Mouse (Mus musculus) CD4-positive, CD25-positive, alpha-beta regulatory T cell (primary cell): ENCODE results near the gene Tubgcp2. TPM values are rescaled to one million over a fixed set of nuclear protein-coding genes. Genes with fewer than 3 reads are reported as not detected.

ENCODE experiments used
- polyA plus RNA-seq: library from polyadenylated mRNA; unstranded; fragments of 100-300 nt; shearing (Covaris generic); gene quantifications from one replicate; pipeline ENCODE4 v1.2.1, GENCODE M21; 2017

Tubgcp2 gene
- polyA plus RNA-seq, result 41.2 TPM

GRCm38 (mm10) chr7:140036281-140037170 is at the start of gene Tubgcp2, which contains the start of gene Zfp511:
TSS of gene Tubgcp2 (minus strand) at chr7:140036669.
TSS of gene Zfp511 (plus strand) at chr7:140036391.

GRCm38 (mm10) chr7:140082242-140082678 is 45.8 kb upstream of the Tubgcp2 start, which contains the start of gene Caly:
TSS of gene Caly (minus strand) at chr7:140082548.

DNA sequence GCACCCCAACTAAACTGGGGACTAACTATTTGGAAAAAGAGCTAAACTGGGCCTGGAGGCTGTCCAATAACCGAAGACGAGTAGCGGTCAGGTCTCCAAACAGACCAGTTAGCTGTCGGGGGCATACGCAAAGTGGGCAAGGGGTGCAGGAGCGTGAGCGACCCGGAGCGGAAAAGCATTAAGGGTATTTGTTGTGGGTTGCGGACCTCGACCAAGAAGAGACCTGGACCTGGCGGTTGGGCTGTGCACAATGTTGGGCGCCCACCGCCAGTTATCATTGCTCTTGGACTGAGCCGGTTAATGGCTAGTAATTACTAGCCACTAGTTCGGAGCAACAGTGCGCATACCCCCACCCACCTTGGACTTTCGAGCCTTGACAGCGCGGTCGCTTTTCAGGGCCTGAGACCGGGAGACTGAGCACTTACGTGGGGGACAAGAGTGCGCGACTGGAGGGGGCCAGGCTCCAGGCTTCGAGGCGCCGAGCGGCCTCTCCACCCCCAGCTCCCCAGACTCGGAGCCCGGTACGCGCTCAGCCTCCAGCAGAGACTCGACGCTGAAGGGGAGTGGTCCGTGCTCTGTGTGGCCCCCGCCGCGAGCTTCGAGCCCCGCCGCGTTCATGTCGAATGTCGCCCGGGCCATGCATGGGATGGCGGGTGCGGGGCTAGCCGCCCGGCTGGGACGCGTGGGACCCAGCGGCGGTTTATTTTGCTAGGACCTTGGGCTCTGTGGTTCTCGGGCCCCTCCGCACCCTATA is 12.1 kb upstream of the Tubgcp2 start, which contains the start of gene Msx3:
Msx3 (minus strand) TSS at position 729 of the 754 bp plus-strand sequence.

DNA sequence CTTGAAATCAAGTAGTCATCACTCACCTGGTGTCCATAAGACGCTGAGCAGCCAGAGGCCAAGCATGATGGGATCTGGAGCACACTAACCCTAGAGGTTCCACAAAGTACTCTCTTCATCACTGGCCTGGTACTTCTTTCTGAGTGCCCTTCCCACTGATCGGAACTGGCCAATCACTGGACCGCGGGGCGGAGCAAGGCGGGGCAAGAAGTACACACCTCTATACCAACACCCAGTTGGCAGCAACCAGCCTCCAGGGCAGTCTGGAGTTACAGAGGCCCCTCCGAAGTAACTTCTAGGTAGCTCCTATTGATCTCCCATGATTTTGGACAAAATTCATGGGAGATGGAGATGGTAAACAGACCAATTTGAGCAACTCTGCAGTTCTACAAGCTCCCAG is 44.1 kb downstream of the Tubgcp2 start, which contains the start of gene Adam8:
Adam8 (minus strand) TSS at position 157 of the 400 bp plus-strand sequence.

GRCm38 (mm10) chr7:139978278-139978892 is 58.1 kb downstream of the Tubgcp2 start, which contains the start of gene 6430531B16Rik:
TSS of gene 6430531B16Rik (minus strand) at chr7:139978755.

Other genes starting within 250 kb of the Tubgcp2 start
- not detected for gene Adgra1, start 202.5 kb downstream of the Tubgcp2 start, polyA plus RNA-seq
- gene Kndc1, start 142.0 kb downstream of the Tubgcp2 start, polyA plus RNA-seq, result 0.74 TPM
- 4.3 TPM for gene Utf1, start 92.9 kb downstream of the Tubgcp2 start, polyA plus RNA-seq
- not detected for gene 6430531B16Rik, start 57.9 kb downstream of the Tubgcp2 start, polyA plus RNA-seq
- gene Adam8, start 44.1 kb downstream of the Tubgcp2 start, polyA plus RNA-seq, result 5.5 TPM
- 58.4 TPM for gene Zfp511, start 278 bp downstream of the Tubgcp2 start, polyA plus RNA-seq
- not detected for gene Msx3, start 12.4 kb upstream of the Tubgcp2 start, polyA plus RNA-seq
- not detected for gene Caly, start 45.9 kb upstream of the Tubgcp2 start, polyA plus RNA-seq
- not detected for gene Prap1, start 56.7 kb upstream of the Tubgcp2 start, polyA plus RNA-seq
- 9.9 TPM for gene Fuom, start 65.8 kb upstream of the Tubgcp2 start, polyA plus RNA-seq
- 7.2 TPM for gene Paox, start 79.1 kb upstream of the Tubgcp2 start, polyA plus RNA-seq
- gene Echs1, start 79.8 kb upstream of the Tubgcp2 start, polyA plus RNA-seq, result 63.4 TPM
- 37.2 TPM for gene Mtg1, start 100.9 kb upstream of the Tubgcp2 start, polyA plus RNA-seq
- gene Sprn, start 118.2 kb upstream of the Tubgcp2 start, polyA plus RNA-seq, result not detected
- 0.06 TPM for gene Olfr522, start 128.1 kb upstream of the Tubgcp2 start, polyA plus RNA-seq
- gene Olfr523, start 136.5 kb upstream of the Tubgcp2 start, polyA plus RNA-seq, result 0.06 TPM
- not detected for gene Olfr524, start 169.3 kb upstream of the Tubgcp2 start, polyA plus RNA-seq
- 0.08 TPM for gene Cd163l1, start 181.6 kb upstream of the Tubgcp2 start, polyA plus RNA-seq
- 0.17 TPM for gene 5830411N06Rik, start 210.6 kb upstream of the Tubgcp2 start, polyA plus RNA-seq